Mouse (Mus musculus) right cerebral cortex, postnatal 4 days (tissue): ENCODE measurements around the gene Hist1h1e.

Source experiments
- DNase-seq: peaks from one replicate; pipeline ENCODE4 v3.0.0-alpha.2; 2022

The Hist1h1e gene

GRCm38 (mm10) chr13:23622175-23622671, at the start of gene Hist1h1e:
Hist1h1e (minus strand) TSS chr13:23622558.
- DNase-seq, result peak; percentile 81

GRCm38 (mm10) chr13:23662536-23662935, 40.2 kb upstream of the Hist1h1e start:
- DNase-seq, result no peak

- no peak for DNase-seq
These were observed 37.4 kb upstream of the Hist1h1e start for GRCm38 (mm10) chr13:23659636-23660366.

- DNase-seq, result no peak
These were observed 8.3 kb upstream of the Hist1h1e start for GRCm38 (mm10) chr13:23630653-23631052.

GRCm38 (mm10) chr13:23622861-23623450, 598 bp upstream of the Hist1h1e start:
- DNase-seq, result no peak

- DNase-seq, result peak; percentile 40
These were observed 705 bp downstream of the Hist1h1e start for GRCm38 (mm10) chr13:23621532-23622174.

GRCm38 (mm10) chr13:23620733-23621531, 1.4 kb downstream of the Hist1h1e start, which contains the start of gene Hist1h2be:
Hist1h2be (minus strand) TSS chr13:23621124.
- peak; percentile 73 for DNase-seq

- no peak for DNase-seq
These were observed 2.2 kb downstream of the Hist1h1e start for GRCm38 (mm10) chr13:23620056-23620732.

GRCm38 (mm10) chr13:23611638-23612037, 10.7 kb downstream of the Hist1h1e start:
- no peak for DNase-seq

- no peak for DNase-seq
These were observed 12.0 kb downstream of the Hist1h1e start for GRCm38 (mm10) chr13:23610393-23610792.

- DNase-seq, result no peak
These were observed 12.5 kb downstream of the Hist1h1e start for GRCm38 (mm10) chr13:23609844-23610243.

GRCm38 (mm10) chr13:23609209-23609608, 13.1 kb downstream of the Hist1h1e start:
- DNase-seq, result no peak

- DNase-seq, result no peak
These were observed 17.3 kb downstream of the Hist1h1e start for GRCm38 (mm10) chr13:23605052-23605451.

GRCm38 (mm10) chr13:23604452-23604851, 17.9 kb downstream of the Hist1h1e start:
- no peak for DNase-seq

GRCm38 (mm10) chr13:23603182-23603699, 19.1 kb downstream of the Hist1h1e start:
- DNase-seq, result no peak

- DNase-seq, result peak; percentile 85
These were observed 24.4 kb downstream of the Hist1h1e start for GRCm38 (mm10) chr13:23597957-23598356.

- no peak for DNase-seq
These were observed 26.6 kb downstream of the Hist1h1e start for GRCm38 (mm10) chr13:23595622-23596372.

GRCm38 (mm10) chr13:23595185-23595584, 27.2 kb downstream of the Hist1h1e start:
- no peak for DNase-seq

GRCm38 (mm10) chr13:23593051-23593770, 29.1 kb downstream of the Hist1h1e start:
- DNase-seq, result no peak

GRCm38 (mm10) chr13:23592614-23593013, 29.7 kb downstream of the Hist1h1e start:
- DNase-seq, result no peak
